Mouse (Mus musculus): ENCODE data around the gene 1110059G10Rik.
A peak's percentile ranks its signal among the peaks of the same experiment; 100 is the strongest.

Gene 1110059G10Rik

DNA sequence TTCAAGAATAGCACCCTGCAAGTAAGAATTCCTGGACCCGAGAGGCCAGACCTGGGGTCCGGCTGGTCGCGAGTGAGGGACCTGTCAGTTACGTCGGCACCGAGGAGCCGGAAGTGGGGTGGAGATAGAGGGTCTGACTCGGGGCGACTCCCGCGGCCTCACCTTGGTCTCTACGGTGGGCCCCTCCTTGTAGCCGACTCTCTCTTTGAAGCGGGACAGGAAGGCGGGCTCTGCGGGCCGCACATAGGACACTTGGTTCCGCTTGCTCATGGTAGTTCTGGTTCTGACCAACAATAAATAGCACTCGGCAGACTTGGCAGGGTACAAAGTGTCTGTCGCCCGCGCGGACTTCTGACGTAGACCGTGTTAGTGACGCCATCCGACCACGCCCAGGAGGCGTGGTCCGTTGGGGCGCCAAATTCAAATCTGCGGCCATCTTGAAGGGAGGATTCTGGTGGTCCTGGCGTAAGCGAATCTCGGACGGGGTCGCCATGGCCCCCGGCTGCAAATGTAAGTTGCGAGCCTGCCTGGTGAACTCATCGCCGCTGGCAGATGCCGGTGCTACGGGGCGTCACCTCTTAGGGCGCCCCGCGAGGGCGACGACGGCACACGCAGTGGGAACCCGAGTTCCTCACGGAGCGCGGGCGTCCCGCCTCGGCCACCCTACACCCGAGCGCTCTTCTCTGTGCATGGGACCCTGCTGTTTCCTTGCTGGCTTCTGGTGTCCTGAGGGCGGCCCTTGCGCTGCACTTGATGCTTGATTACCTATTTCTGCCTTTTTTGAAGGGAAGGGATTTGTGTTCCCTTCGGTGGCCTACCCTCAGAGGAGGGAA is at the start of gene 1110059G10Rik, which contains the start of gene Kif15:
Gene 1110059G10Rik (minus strand): TSS at position 358 of the 833 bp plus-strand sequence.
Gene Kif15 (plus strand): TSS at position 404 of the 833 bp plus-strand sequence.
- ATAC-seq (ENCODE audit: low TSS enrichment): peak; percentile 96

DNA sequence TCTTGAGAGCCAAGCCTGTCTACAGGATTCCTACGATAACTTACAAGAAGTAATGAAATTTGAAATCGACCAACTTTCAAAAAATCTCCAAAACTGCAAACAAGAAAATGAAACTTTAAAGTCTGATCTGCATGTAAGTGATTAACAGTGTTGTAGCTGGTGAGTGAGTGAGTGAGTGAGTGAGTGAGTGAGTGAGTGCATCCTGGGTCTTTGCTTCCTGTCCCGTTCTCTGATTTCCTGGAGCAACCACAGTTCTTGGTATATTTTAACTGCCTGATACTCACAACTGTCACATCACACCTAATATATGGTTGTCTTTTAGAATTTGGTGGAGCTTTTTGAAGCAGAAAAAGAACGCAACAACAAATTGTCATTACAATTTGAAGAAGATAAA is 48.4 kb upstream of the 1110059G10Rik start:
- no peak for ATAC-seq (ENCODE audit: low TSS enrichment)

- ATAC-seq (ENCODE audit: low TSS enrichment): no peak
Observed at GRCm38 (mm10) chr9:122998406-122999192, 47.8 kb upstream of the 1110059G10Rik start.

- no peak for ATAC-seq (ENCODE audit: low TSS enrichment)
Observed at GRCm38 (mm10) chr9:122928915-122929314, 21.9 kb downstream of the 1110059G10Rik start.

DNA sequence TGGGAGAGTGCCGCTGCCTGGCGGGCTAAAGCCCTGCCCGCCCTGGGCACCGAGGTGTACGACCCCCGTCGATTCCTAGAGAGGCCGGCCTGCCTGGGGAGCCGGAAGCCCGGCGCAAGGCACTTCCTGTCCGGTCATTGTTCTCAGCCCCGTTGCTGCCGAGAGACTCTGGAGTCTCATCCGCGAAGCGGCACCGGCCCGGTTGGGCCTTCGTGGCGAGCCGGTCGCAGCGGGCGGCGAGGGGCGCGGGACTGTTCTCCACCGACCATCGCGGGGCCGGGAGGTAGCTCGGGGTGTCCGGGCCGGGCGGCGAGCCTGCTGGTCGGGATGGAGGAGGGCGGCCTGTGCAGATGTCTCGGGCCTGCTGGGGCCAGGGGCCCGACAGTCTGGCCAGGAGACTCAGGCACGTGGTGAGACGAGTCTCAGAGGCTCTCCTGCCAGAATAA is 27.8 kb downstream of the 1110059G10Rik start, which contains the start of gene Zfp105:
Gene Zfp105 (plus strand): TSS at position 137 of the 446 bp plus-strand sequence.
- peak; percentile 90 for ATAC-seq (ENCODE audit: low TSS enrichment)

GRCm38 (mm10) chr9:122922436-122922835 is 28.4 kb downstream of the 1110059G10Rik start:
- ATAC-seq (ENCODE audit: low TSS enrichment): no peak

GRCm38 (mm10) chr9:122902717-122903535 is 47.9 kb downstream of the 1110059G10Rik start:
- ATAC-seq (ENCODE audit: low TSS enrichment): peak; percentile 62

GRCm38 (mm10) chr9:122901047-122901446 is 49.8 kb downstream of the 1110059G10Rik start:
- ATAC-seq (ENCODE audit: low TSS enrichment): no peak

Measured in frontal cortex, adult (tissue).